Mouse (Mus musculus) WW6 (cell line): Measurements from ENCODE around the gene Gle1.
"Not testable (repeated sequence)": the region's sequence is repeated elsewhere in the genome, so short reads cannot be mapped to it uniquely, and the experiment has no call there.

Experiments
- DNase-seq: peaks from one replicate; pipeline ENCODE4 v3.0.0-alpha.2; 2013; ENCODE audit warnings: low read depth, low spot score

Gene Gle1

DNA sequence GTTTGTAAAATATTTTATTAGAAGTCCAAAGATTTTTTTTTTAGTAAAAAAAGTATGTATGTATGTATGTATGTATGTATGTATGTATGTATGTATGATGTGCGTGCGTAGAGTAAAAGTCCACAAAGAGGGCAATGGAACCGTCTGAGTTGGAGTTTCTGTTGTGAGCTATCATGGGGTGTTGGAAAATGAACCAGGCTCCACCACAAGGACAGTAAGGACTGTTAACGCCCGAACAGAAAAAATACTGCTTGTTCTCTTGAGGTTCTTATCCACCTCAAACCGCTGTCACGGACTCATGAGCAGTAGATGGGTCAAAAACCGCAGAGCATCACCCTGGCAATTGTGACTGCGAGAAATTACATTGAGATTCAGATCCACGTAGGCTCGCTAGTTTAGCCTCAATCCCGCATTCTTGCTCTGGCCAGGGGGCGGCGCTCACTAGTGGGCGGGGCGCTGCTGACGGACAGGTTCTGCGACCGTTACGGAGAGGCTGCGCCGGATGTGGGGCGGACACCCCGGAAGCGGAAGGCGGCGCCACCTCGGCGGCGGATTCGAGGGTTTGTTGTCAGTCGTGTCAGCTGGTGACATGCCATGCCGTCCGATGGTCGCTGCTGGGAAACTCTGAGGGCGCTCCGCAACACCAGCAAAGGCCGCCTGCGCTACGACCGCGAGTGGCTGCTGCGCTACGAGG lies at the start of gene Gle1:
TSS of gene Gle1 (plus strand) at position 521 of the 694 bp plus-strand sequence.
- peak; percentile 88 for DNase-seq

DNA sequence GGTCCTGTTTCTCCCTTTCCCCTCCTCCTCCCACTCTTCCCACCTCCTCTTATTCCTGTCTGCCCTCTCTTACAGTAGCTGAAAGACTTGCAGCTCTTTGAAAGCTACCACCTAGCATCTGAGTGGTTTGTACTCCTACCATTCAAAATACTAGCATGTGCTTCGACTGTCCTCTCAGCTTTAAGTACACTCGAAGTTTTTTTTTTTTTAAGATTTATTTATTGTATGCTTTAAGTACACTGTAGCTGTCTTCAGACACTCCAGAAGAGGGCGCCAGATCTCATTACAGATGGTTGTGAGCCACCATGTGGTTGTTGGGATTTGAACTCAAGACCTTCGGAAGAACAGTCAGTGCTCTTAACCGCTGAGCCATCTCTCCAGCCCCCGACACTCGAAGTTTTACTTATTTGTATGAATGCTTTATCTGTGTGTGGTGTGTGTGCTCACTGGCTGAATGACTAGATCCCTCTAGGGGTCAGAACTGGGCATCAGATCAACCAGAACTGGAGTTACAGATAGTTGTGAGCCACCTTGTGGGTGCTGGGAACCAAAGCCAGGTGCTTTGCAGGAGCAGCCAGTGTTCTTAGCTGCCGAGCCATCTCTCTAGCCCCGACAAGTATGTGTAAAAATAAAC lies 48.5 kb upstream of the Gle1 start:
- DNase-seq = not testable (repeated sequence)

DNA sequence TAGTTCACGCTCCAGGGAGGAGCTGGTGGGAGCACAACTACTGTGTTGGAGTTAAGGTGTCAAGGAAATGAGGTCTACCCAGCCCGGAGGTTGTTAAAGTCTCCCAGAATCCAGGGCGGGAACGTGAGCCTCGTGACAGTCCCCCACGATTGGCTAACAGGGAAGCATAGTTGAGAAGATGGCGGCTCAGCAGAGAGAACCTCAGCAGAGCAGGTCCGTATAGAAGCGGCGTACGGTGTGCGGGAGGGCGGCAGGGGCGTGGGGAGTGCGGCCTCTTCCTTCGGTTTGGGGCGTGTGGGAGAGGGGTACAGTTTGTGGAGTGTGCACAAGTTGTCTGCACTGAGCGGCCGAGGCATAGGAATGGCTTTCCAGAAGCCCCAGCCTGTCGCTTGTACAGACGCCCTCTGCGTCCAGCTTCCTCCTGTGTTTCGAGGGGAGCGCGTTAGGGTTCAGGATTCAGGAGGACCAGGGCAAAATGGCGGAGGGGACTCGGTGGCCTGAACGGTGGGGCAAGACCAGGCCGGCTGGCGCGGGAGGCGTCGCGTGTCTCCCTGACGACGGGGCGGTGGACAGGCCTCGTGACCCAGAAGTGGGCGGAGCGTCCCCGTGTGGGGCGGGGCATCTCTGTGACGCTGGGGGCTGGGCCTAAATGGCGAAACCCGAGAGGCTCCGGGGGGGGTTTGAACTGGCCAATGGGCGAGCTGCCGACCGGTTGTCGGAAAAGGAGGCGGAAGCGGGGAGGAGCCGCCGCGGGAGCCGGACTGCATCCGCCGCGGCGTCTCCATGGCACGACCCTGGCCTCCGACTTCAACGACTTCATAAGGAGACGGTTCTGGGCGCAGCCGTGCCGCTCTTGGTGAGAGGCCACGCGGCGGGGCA lies 45.9 kb upstream of the Gle1 start, which contains the start of gene Odf2:
TSS of gene Odf2 (plus strand) at position 156 of the 879 bp plus-strand sequence.
- peak; percentile 97 for DNase-seq

DNA sequence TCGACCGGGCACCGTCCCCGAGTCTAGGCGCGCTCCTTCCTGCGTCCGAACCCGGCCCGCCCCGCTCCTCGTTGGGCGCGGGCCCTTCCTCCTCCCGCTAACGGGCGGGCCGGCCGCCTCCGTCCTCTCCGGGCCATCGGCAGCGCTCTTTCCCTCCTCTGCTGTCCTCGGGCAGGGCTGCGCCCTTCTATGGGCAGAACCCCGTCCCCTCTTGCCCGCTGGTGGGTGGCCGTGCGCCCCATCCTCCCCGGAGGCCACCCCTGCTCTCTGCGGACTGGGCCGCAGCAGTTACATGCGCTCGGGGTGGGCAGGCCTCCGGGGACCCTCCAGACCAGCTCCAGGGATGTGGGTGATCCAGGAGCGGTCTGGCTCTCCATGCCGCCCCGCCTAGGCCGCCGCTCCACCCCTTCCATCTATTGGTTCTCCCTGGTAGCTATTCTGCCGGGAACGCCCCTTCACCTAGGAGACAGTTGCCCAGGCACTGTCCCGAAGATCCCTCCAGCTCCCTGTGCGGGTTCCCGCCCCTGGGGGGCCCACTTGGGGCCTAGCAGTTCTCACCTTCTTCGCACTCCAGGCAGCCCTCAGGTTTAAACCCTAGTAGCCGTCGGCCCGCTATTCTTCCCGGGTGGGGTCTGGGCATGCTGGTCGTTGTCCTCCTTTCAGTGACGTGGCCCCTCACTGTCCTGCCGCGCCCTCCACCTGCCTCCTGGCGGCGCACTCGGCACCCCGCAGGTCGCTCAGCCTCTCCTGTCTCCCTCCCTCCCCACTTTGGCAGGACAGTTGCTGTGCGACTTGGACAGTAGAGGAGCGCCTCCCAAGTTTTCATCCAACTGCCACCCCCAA lies 45.0 kb upstream of the Gle1 start:
- DNase-seq = peak; percentile 70

DNA sequence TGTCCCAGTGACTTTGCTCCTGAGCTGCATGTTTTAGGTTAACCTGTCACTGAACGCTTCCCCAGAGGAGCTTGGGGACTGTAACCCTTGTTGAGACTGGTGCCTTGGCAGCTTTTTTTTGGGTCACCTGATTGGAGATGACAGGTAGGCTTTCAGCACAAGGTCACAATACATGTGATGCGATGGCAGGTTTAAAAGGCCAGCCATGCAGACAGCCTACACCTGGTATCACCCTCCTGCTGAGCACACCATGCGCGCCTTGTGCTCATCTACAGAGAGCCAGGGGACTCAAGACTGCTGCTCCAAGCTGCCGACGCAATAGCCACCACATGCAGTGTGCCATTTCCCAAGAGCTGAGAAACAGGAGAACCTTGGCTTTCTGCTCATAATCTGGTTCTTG lies 43.5 kb upstream of the Gle1 start:
- no peak for DNase-seq

DNA sequence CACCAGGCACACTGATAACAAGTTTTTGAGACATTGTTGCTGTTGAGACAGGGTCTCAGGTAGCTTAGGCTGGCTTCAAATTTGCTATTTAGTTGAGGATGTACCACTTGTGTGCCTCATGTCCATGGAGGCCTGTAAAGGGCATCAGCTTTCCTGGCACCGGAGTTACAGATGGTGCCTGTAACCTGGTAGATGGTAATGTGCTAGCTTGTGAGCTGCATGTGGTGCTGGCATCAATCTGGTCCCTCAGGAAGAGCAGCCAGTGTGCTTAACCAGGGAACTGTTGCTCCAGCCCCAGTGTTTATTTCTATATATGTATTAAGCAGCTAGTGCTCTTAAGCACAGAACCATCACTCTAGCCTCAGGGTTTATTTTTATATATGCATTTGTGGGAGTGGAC lies 39.2 kb upstream of the Gle1 start:
- no peak for DNase-seq

DNA sequence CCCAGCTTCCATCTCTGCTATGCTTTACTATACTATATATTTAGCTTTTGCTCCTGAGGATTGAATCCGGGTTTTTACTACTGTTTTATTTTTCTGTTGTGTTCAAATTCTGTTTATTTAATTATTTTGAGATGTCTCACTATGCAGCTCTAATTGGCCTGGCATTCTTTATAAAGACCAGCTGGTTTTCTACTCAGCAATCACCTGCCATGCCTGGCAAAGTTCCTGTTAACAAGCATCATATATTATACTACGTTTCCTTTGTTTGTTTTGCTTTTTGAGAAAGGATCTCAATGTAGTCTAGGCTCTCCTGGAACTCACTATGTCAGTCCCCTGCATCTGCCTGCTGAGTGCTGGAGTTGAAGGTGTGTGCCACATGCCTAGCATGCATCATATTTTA lies 37.9 kb upstream of the Gle1 start:
- no peak for DNase-seq

DNA sequence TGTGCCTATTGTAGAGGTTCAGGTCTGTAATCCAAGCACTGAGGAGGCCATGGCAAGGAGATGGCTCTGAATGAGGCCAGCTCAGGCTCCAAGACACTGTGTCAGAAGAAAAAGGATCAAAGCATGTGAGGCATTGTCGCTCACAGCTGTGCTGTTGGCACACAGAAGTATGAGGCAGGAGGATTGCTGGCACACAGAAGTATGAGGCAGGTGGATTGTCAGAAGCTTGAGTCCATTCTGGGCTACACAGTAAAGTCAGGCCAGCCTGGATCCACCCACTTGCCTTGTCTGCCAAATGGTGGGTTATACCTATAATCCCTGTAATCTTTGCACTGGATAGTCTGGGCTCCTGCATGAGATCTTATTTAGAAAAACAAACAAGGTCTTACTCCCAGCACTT lies 37.1 kb upstream of the Gle1 start:
- DNase-seq = no peak

DNA sequence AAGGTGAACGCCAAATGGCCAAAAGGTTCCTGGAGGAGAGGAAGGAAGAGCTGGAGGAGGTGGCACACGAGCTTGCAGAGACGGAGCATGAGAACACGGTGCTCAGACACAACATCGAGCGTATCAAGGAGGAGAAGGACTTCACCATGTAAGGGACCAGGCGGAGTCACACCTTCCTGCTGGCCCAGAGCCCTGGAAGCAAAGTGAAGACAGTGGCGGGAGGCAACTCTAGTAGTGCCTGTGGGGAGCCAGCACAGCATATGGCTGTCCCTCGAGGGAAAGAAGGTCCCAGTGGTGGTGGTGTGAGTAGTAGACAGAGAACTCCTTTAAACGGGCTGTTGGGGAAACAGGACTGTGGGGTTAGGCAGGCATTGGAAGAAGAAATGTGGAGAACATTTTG lies 33.0 kb upstream of the Gle1 start:
- no peak for DNase-seq

DNA sequence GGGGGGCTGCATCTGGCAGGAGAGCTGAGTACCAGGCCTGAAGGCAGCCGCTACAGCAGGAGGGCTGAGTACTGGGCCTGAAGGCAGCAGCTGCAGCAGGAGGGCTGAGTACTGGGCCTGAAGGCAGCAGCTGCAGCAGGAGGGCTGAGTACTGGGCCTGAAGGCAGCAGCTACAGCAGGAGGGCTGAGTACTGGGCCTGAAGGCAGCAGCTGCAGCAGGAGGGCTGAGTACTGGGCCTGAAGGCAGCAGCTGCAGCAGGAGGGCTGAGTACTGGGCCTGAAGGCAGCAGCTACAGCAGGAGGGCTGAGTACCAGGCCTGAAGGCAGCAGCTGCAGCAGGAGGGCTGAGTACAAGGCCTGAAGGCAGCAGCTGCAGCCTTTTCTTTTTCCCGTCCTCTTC lies 27.1 kb upstream of the Gle1 start:
- DNase-seq = not testable (repeated sequence)

DNA sequence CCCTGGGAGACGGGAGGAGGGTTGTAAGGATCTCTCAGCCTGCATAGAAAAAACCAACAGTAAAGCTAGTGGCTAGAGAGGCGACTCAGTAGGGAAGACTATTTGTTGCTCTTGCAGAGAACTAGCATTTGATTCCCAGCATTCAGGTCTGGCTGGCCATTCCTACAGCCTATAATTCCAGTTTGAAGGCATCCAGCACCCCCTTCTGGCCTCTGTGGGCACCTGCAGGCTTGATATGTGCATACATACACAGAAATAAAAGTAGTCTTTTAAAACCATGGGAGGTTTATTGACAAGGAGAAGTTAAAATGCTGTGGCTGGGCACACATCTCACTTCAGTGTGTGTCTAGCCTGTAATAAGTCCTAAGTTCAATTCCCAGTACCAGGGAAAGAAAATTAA lies 25.2 kb upstream of the Gle1 start:
- no peak for DNase-seq

DNA sequence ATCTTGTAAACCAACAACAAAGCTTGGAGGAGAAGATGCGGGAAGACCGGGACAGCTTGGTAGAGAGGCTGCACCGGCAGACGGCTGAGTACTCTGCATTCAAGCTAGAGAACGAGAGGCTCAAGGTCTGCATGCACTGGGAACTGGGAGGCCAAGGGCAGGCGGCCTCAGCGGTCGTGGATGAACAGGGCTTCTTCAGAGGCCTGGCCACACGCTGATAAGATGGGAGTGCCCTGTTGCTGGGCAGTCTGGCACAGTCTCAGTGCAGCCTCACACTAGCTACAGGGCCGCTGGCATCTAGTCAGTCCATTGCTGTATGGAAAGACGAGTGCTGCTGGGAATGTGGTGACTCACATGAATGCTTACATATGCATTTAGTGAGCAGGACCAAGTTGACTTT lies 17.6 kb upstream of the Gle1 start:
- DNase-seq = no peak

DNA sequence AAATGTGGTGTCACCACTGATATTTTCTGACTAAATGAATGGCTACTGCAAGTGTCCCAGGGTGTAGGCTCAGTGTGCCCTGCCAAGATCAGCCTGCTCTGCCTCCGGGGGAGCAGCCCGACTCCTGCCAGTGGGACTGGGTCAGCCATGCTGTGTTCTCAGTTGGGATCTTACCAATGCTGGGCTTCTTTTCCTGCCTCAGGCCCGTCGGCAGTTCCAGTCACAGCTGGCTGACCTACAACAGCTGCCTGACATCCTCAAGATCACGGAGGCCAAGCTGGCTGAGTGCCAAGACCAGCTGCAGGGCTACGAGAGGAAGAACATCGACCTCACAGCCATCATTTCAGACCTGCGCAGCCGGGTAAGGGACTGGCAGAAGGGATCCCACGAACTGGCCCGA lies 13.2 kb upstream of the Gle1 start:
- DNase-seq = no peak

DNA sequence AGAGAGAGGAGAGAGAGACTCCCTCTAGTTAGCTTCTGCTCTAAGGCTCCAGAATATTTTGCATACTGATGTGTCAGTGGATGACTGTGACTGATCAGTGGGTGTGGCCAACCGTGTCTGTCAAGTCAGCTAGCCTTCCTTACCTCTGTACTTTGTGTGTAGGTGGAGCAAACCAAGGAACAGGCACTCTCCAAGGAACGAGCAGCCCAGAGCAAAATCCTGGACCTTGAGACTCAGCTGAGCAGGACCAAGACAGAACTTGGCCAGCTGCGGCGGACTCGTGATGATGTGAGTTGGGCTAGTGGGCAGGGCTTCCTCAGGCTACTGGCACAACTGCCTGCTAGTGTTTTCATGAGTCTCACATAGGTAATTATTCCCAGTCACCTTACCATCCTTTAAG lies 8.7 kb upstream of the Gle1 start:
- no peak for DNase-seq

DNA sequence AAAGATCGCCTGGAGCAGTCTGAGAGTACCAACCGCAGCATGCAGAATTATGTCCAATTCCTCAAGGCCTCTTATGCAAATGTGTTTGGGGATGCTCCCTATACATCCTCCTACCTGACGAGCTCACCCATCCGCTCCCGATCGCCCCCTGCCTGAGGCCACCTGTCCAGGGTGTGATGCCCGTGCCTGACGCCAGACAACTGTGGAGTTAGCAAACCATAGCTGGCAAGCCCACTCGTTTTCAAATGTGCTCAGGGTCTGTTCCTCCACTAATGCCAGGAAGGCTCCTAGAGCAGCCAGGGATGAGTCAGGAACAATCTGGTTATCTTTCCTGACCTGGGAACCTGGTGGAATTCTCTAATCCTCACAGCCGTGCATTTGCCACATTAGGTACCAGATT lies 4.7 kb upstream of the Gle1 start:
- DNase-seq = no peak

DNA sequence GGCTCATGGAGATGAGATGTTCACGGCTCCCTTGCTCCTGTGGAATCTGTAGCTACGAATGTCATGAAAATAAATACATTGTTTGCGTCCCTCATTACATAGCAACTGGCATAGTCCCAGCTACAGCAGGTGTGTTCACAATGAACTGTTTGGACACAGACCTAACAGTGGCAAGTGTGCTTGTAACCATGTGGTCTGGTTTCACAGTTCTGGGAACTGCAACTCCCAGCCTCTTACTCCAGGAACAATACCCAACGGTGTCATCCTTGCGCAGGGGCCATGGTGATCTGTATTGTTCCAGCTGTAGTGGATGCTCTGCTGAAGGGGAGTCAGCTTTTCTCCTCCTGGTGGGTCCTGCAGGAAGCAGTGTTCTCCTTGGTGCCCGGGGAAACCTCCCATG lies 4.0 kb upstream of the Gle1 start:
- no peak for DNase-seq

DNA sequence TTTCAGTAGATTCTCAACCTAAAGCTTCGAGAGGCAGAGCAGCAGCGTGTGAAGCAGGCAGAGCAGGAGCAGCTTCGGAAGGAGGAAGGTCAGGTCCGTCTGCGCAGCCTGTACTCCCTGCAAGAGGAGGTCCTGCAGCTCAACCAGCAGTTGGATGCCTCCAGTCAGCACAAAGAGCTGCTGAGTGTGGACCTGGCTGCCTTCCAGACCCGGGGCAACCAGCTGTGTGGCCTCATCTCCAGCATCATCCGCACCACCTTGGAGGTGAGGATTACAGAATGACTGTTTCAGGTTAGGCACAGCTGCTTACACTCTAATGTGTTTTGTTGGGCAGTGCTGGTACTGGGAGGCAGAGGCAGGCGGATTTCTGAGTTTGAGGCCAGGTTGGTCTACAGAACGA lies 4.8 kb downstream of the Gle1 start:
- DNase-seq = no peak

DNA sequence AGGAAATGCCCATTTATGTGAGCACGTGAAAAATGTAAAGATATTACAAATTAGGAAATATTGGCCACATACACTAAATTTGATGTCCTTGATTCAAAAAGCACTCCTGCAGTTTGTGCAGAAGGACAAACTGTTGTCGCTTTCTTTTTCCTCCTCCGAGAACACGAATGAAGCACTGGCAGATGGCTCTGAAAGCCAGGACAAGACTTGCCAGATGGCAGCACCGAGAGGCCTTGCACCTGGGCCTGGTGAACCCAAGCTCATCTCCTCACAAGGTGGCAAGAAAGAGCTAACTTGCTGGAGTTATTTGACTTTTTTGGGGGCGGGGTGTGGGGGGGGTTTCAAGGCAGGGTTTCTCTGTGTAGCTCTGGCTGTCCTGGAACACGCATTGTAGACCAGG lies 5.6 kb downstream of the Gle1 start:
- no peak for DNase-seq

DNA sequence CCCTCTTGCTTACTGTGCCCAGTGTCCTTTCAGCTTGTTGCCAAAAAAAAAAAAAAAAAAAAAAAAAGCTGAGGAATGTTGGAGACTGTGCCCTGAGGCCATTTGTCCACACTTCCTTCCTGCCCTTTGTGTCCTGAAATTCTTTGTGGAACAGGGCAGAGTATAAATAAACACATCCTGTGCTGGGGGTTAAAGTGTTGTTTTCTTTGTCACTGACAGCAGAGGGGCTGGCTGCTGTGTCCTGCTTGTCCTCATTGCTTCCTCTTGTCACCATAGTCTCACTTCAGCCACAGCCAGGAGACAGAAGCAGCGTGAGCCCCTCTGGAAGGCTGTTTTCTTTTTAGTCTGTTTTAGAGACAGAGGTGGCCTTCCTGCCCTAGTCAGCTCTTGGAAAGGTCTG lies 9.5 kb downstream of the Gle1 start:
- DNase-seq = no peak

DNA sequence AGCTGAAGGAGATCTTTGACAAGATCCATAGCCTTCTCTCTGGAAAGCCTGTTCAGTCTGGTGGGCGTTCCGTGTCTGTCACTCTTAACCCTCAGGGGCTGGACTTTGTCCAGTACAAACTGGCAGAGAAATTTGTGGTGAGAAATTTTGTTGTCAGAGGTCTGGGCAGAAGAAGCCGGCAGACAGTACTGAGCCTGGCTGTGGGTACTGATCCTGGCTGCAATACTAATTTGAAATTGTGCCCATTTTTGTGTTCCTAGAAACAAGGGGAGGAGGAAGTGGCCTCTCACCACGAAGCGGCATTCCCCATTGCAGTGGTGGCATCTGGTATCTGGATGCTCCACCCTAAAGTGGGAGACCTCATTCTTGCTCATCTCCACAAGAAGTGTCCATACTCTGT lies 13.7 kb downstream of the Gle1 start:
- DNase-seq = no peak

DNA sequence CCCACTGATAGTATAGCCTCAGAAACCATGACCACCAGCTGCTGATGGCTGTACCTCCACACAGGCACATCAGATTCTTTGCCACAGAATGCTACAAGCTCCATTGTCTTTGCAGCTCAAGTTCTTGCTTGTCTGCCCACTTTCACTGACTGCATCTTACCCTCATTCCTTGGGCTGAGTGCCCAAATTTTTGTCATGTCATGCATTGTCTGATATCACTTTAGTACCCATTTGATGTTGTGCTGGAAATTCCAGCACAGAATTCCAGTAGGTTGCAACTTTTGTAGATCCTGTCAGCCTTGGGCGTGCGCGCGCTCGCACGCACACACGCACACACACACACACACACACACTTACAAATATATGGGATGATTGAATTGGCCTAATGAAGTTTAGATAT lies 26.0 kb downstream of the Gle1 start:
- DNase-seq = no peak
